Comparison of ENCODE assay signal across 10 mouse cellular contexts in genomic region chr2:6728840-6729252, GRCm38 (mm10).
A peak's percentile ranks its signal among the peaks of the same experiment; 100 is the strongest.
DNase-seq lines count a peak whose midpoint lies in the region; ATAC-seq and TF ChIP-seq lines count a peak whose summit lies in the region.
"Had no signal": no experiment of that assay in that cellular context is flagged by ENCODE, and none has a peak within 500 bp of the region (broad histone marks: within the 10 kb centered on the region; RNA-seq: fewer than 3 reads in every experiment).

No protein-coding gene starts in this region.

- H3K9ac ChIP-seq in heart, embryonic 12.5 days: no peak overlapping the region
- no peak overlapping the region for H3K9ac ChIP-seq in forebrain, embryonic 12.5 days
- H3K9ac ChIP-seq in limb, embryonic 11.5 days (ENCODE audit: low read length): no peak overlapping the region

- H3K4me3 ChIP-seq in heart, embryonic 12.5 days: no peak overlapping the region
- no peak overlapping the region for H3K4me3 ChIP-seq in forebrain, embryonic 12.5 days (replicated peaks)
- no peak overlapping the region for H3K4me3 ChIP-seq in limb, embryonic 11.5 days (ENCODE audit: low read depth, low read length)
- H3K4me3 ChIP-seq in thymus, adult 2 months (ENCODE audit: control insufficient read depth, insufficient read depth, low read length): no peak overlapping the region
- H3K4me3 ChIP-seq: erythroblast, embryonic 14.5 days had no signal

- no peaks in the 10 kb centered on the region for H3K27me3 ChIP-seq in heart, embryonic 12.5 days (replicated peaks)
- no peaks in the 10 kb centered on the region for H3K27me3 ChIP-seq in forebrain, embryonic 12.5 days
- H3K27me3 ChIP-seq in limb, embryonic 11.5 days (ENCODE audit: control insufficient read depth, insufficient read depth, low read length): no peaks in the 10 kb centered on the region
- no peaks in the 10 kb centered on the region for H3K27me3 ChIP-seq in thymus, adult 2 months (ENCODE audit: control insufficient read depth, insufficient read depth, low read length)

- DNase-seq in heart, adult 18-20 months: no peak
- peak; percentile 13 to 37 for DNase-seq in adrenal gland, postnatal 36 days
- no peak for DNase-seq in limb, embryonic 11.5 days (ENCODE audit: low spot score)
- no peak for DNase-seq in thymus, adult 2 months
- DNase-seq in right cerebral cortex, postnatal 14 days: no peak
- DNase-seq in lung, postnatal 4 days: no peak
- DNase-seq: kidney, postnatal 25 days had no signal

- no peak for TF ChIP-seq CTCF in thymus, adult 2 months (IDR thresholded peaks at IDR 0.05; ENCODE audit: borderline replicate concordance, control insufficient read depth, extremely low read depth, insufficient read depth, low read length, poor library complexity)

- no peak overlapping the region for H3K4me2 ChIP-seq in heart, embryonic 12.5 days
- H3K4me2 ChIP-seq in forebrain, embryonic 12.5 days: no peak overlapping the region
- H3K4me2 ChIP-seq in limb, embryonic 11.5 days (ENCODE audit: low read depth, severe bottlenecking): no peak overlapping the region

- no peaks in the 10 kb centered on the region for H3K36me3 ChIP-seq in heart, embryonic 12.5 days
- no peaks in the 10 kb centered on the region for H3K36me3 ChIP-seq in forebrain, embryonic 12.5 days (replicated peaks)
- no peaks in the 10 kb centered on the region for H3K36me3 ChIP-seq in limb, embryonic 11.5 days (ENCODE audit: control insufficient read depth, insufficient read depth, low read length)
- no peaks in the 10 kb centered on the region for H3K36me3 ChIP-seq in thymus, adult 2 months (ENCODE audit: control insufficient read depth, insufficient read depth, low read length)

- ATAC-seq in heart, embryonic 12.5 days (ENCODE audit: insufficient number of reproducible peaks, low FRiP score): peak; percentile 29; the same call in 1 of the 2 replicates
- peak; percentile 24; the same call in 1 of the 2 replicates for ATAC-seq in forebrain, embryonic 12.5 days (ENCODE audit: low FRiP score)
- ATAC-seq in limb, embryonic 11.5 days (ENCODE audit: insufficient number of reproducible peaks, low FRiP score, low TSS enrichment, low read depth): peak; percentile 35; the same call in 1 of the 2 replicates

- no peaks in the 10 kb centered on the region for H3K9me3 ChIP-seq in heart, embryonic 12.5 days (replicated peaks)
- H3K9me3 ChIP-seq in forebrain, embryonic 12.5 days: no peaks in the 10 kb centered on the region
- no peaks in the 10 kb centered on the region for H3K9me3 ChIP-seq in limb, embryonic 11.5 days (ENCODE audit: control insufficient read depth, low read length)

- 80% methylated on average over 2 of the region's 2 CpGs for WGBS in heart, embryonic 12.5 days
- WGBS in forebrain, embryonic 12.5 days: 93% methylated on average over 2 of the region's 2 CpGs
- 87% methylated on average over 2 of the region's 2 CpGs for WGBS in limb, embryonic 11.5 days
- WGBS in thymus, adult 2 months: 93% methylated on average over 2 of the region's 2 CpGs

- no peak for TF ChIP-seq POLR2A in thymus, adult 2 months (IDR thresholded peaks at IDR 0.05; ENCODE audit: control insufficient read depth, extremely low read depth, insufficient read depth, low read length, poor library complexity)

- peaks cover 20% of the 10 kb centered on the region for H3K4me1 ChIP-seq in heart, embryonic 12.5 days (replicated peaks)
- peaks cover 12% of the 10 kb centered on the region for H3K4me1 ChIP-seq in forebrain, embryonic 12.5 days
- no peaks in the 10 kb centered on the region for H3K4me1 ChIP-seq in limb, embryonic 11.5 days (ENCODE audit: control insufficient read depth, insufficient read depth, low read length)
- no peaks in the 10 kb centered on the region; the same call in 1 of the 2 replicates for H3K4me1 ChIP-seq in thymus, adult 2 months (replicated peaks; ENCODE audit: control insufficient read depth, insufficient read depth, low read length)

- no peak overlapping the region for H3K27ac ChIP-seq in heart, embryonic 12.5 days (ENCODE audit: poor library complexity, severe bottlenecking)
- no peak overlapping the region for H3K27ac ChIP-seq in forebrain, embryonic 12.5 days
- no peak overlapping the region for H3K27ac ChIP-seq in limb, embryonic 11.5 days (replicated peaks; ENCODE audit: low read depth, low read length)
- H3K27ac ChIP-seq in thymus, adult 2 months (ENCODE audit: control insufficient read depth, insufficient read depth, low read length): no peak overlapping the region

Comparison
In these comparisons a context has a peak if more than half of its experiments do, and no peak if none do; other contexts are left out.
1. DNase-seq: peak in adrenal gland, postnatal 36 days (2 of 2); none in heart, adult 18-20 months (0 of 2), limb, embryonic 11.5 days (single experiment), thymus, adult 2 months (single experiment), right cerebral cortex, postnatal 14 days (single experiment) and lung, postnatal 4 days (0 of 2).
2. Peak in every context shown above with its lines, with median percentiles within 50 percentile points of each other: ATAC-seq.